Mouse (Mus musculus) thymus, adult 18-20 months (tissue): Measurements from ENCODE around the gene Tcl1b1.
"Not testable (repeated sequence)": the region's sequence is repeated elsewhere in the genome, so short reads cannot be mapped to it uniquely, and the experiment has no call there.

Experiments used
- DNase-seq, 2 experiments: peaks; one replicate each; pipeline ENCODE4 v3.0.0; 2022; ENCODE audit warnings: mixed read lengths in 2 of 2

Tcl1b1 gene

DNA sequence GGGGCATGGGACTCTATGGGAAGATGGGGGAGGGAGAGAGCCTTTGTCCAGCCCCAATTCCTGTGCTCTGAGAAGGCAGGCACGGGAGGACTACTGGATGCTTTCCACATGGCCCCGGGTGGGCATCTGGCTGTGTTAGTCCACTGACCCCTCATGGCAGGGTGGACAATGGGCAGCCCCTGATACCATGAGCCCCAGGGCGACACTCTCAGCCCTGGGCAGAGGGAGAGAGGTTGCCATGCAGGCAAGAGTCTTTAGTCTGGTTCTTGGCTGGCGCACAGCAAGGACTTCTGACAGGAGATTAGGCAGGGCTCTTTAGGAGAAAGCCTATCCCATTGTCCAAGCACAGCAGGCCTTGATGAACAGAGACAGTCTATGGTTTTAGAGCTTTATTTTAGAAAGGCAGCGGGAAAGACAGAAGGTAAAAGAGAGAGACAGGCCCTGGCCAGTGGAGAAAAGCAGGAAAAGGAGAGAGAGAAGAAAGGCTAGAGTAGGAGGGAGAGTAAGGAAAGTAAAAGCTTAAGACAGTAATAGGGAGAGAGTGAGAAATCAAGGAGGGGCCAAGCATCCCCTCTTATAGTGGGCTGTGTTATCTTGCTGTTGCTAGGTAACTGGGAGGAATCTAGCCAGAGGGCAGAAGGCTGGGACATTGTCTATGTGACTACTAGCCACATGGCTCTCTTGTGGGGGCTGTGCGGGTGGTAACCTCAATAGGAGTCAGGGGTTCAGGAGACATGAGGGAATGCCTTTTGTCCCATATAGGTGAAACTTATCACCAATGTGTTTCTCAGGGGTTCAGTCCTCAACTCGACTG, 40.4 kb downstream of the Tcl1b1 start:
- DNase-seq: not testable (repeated sequence)

DNA sequence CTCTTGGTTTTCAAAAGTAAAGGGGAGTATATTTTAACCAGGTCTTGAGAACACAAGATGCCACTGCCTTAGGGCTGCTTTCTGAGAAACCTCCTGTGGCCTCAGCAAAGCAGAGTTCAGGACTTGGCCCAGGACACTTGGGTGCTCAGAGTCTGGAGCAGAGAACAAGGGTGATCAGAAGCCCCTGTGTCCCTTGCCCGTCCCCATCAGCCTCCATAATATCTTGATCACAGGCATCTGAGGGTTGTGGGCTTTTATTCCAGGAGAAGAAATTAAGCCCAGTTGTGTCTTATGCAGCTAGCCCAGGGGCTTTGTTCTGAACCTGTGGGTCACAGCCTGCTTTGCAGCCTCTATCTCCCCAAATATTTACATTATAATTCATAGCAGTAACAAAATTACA, 42.2 kb downstream of the Tcl1b1 start, which contains the start of gene Tcl1b4:
TSS of gene Tcl1b4 (plus strand) at position 301 of the 400 bp plus-strand sequence.
- not testable (repeated sequence) for DNase-seq

DNA sequence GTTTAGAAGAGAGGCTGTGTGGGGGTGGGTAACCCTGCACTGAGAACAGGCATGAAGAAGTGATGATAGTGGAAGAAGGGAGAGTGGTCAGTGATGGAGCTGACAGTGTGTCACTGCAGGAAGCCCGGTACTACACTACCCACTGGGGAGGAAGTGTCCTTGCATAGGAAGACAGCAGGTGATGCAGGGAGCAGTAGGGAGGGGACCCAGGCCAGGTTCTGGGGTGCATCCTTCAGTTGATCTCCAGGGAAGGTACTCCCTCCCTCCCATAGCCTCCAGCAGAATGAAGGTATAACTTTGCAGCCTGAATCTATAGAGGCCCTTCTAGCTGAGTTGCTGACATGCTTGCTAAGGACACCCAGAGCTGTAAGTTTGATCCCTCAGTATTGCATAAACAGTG, 47.6 kb downstream of the Tcl1b1 start:
- no peak for DNase-seq

DNA sequence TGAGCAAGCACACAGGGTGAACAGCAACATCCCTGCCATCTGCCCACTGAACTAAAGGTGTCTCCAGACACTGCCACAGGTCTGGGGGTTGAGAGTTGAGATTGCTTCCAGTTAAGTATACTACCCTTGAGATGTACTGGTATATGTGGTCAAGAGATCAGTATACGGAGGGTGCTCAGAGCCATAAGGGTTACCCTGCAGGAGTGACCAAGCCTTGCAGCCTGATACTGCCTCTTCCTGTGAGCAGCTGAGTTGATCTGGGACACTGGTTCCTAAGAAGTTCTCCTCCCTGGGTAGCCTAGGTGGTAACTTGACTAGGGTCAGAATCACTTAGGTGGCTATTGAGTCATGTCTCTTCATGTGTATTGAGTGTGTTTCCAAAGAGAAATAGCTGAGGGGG, 49.0 kb downstream of the Tcl1b1 start:
- no peak for DNase-seq

DNA sequence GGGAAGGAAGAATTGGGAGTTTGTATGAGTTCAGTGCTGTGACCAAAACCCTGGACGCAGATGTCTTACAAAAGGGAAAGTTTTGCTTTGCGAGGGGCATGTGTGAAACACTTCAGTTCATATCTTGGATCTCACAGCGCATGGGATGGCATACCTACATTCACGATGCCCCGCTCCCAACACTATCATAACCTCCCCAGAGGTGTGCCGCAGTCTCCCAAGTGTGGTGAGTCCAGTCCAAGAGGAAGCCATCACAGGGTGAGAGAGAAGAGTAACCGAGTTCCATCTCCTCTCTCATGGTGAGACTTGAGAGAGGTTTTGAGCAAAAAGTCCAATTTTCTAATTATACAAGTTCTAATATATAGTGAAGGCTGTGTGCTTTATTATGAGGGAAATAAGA, 49.7 kb downstream of the Tcl1b1 start:
- DNase-seq: no peak
